10 mouse cellular contexts compared by ENCODE assay signal in genomic region chr2:59440481-59440880, GRCm38 (mm10). TPM values are rescaled to one million over a fixed set of nuclear protein-coding genes. Genes with fewer than 3 reads are reported as not detected.
A peak's percentile ranks its signal among the peaks of the same experiment; 100 is the strongest.
DNase-seq lines count a peak whose midpoint lies in the region; ATAC-seq lines count a peak whose summit lies in the region.
"Had no signal": no experiment of that assay in that cellular context is flagged by ENCODE, and none has a peak within 500 bp of the region (broad histone marks: within the 10 kb centered on the region; RNA-seq: fewer than 3 reads in every experiment).

No protein-coding gene starts in this region.

- no peaks in the 10 kb centered on the region for H3K36me3 ChIP-seq in heart, embryonic 10.5 days
- H3K36me3 ChIP-seq in splenic B cell, adult 2 months (ENCODE audit: control insufficient read depth, insufficient read depth, low read length, poor library complexity, severe bottlenecking), result no peaks in the 10 kb centered on the region
- H3K36me3 ChIP-seq: heart, embryonic 15.5 days; neural tube, embryonic 13.5 days had no signal

- H3K4me3 ChIP-seq in heart, embryonic 10.5 days, result no peak overlapping the region
- H3K4me3 ChIP-seq: heart, embryonic 15.5 days; neural tube, embryonic 13.5 days had no signal

- no peaks in the 10 kb centered on the region; the same call in 1 of the 2 replicates for H3K4me1 ChIP-seq in heart, embryonic 10.5 days

- H3K27me3 ChIP-seq in heart, embryonic 10.5 days (ENCODE audit: insufficient read depth, poor library complexity, severe bottlenecking), result no peaks in the 10 kb centered on the region
- H3K27me3 ChIP-seq in splenic B cell, adult 2 months (ENCODE audit: control insufficient read depth, insufficient read depth, low read length, poor library complexity, severe bottlenecking), result no peaks in the 10 kb centered on the region
- H3K27me3 ChIP-seq: heart, embryonic 15.5 days; neural tube, embryonic 13.5 days had no signal

- H3K9me3 ChIP-seq in heart, embryonic 10.5 days, result no peaks in the 10 kb centered on the region
- H3K9me3 ChIP-seq: heart, embryonic 15.5 days; neural tube, embryonic 13.5 days had no signal

- no peak overlapping the region for H3K27ac ChIP-seq in heart, embryonic 10.5 days
- H3K27ac ChIP-seq: heart, embryonic 15.5 days; neural tube, embryonic 13.5 days had no signal

- 27% methylated on average over 5 of the region's 5 CpGs for WGBS in heart, embryonic 10.5 days

- ATAC-seq in inflammation-experienced regulatory T-cells, adult 6 months, result peak; percentile 69

- peak; percentile 91 for DNase-seq in heart, adult 11 months
- no peak for DNase-seq in heart, embryonic 10.5 days (ENCODE audit: low spot score)
- DNase-seq in 3T3-L1 (ENCODE audit: low read depth, low spot score) (peak; percentile 62), WW6 (ENCODE audit: low read depth, low spot score) (peak; percentile 22)
- DNase-seq in cerebellum, postnatal 10 days, result peak; percentile 89 to 92
- DNase-seq in lung, postnatal 25 days (ENCODE audit: low spot score), result peak; percentile 76
- peak; percentile 39 for DNase-seq in splenic B cell, adult 2 months (ENCODE audit: low read depth, low spot score)

RNA-seq across cellular contexts. Expression of gene Dapl1, which starts 44.0 kb away (rescaled TPM):
- 0.50 TPM in 1 of 2 replicates, not detected in the other for polyA plus RNA-seq in heart, embryonic 10.5 days (2016; fragmentation: Nextera tagmentation; extraction: Ambion mirVana)
- 10 to 100 TPM in 2 of 3 experiments, not detected in 1; 14.2 to 23.9 TPM for polyA plus RNA-seq in inflammation-experienced regulatory T-cells, adult 6 months (2017; shearing (Covaris generic))
- polyA plus RNA-seq: neural tube, embryonic 13.5 days had no signal
